In the genomic region with DNA sequence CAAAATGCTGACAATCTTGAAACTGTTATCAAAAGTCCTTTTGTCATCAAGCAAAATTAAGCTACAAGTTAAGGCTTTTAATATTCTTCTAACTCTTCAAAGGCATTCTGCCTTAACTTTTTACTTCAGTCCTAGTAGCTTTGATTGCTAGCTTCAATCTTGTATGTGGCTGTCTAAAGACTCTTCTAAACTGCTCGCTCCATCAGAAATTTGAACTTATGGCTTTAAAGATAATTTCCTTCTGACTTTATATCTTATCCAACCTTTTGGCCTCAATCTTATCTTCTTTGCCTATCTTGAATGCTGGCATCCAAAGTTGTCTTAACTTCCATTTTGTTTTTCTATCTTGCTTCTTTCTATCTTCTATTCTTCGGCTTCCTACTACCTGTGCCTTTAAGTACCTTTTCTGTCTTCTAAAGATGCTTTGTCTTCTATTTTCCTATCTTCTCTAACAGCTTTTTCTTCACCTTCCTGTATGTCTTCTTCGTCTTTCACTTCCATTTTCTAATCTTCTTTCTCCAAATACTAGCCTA, we compare ENCODE assay signal across 8 mouse cellular contexts. TPM values are rescaled to one million over a fixed set of nuclear protein-coding genes. Genes with fewer than 3 reads are reported as not detected.
DNase-seq lines count a peak whose midpoint lies in the region; ATAC-seq and TF ChIP-seq lines count a peak whose summit lies in the region.

No protein-coding gene starts in this region.

- no peak for TF ChIP-seq CTCF in midbrain, postnatal 0 days (IDR thresholded peaks at IDR 0.05)

- no peaks in the 10 kb centered on the region for H3K27me3 ChIP-seq in kidney, embryonic 15.5 days
- no peaks in the 10 kb centered on the region for H3K27me3 ChIP-seq in hindbrain, embryonic 14.5 days (ENCODE audit: control insufficient read depth, insufficient read depth, low read length)
- no peaks in the 10 kb centered on the region for H3K27me3 ChIP-seq in midbrain, postnatal 0 days (ENCODE audit: insufficient read depth, low read length)

- peak overlapping the region; percentile 77 for H3K4me2 ChIP-seq in kidney, embryonic 15.5 days
- peak overlapping the region; percentile 66 for H3K4me2 ChIP-seq in hindbrain, embryonic 14.5 days (replicated peaks)
- peak overlapping the region; percentile 64 for H3K4me2 ChIP-seq in midbrain, postnatal 0 days (ENCODE audit: low read depth, low read length, poor library complexity, severe bottlenecking)

- peak overlapping the region; percentile 98 for H3K27ac ChIP-seq in kidney, embryonic 15.5 days
- H3K27ac ChIP-seq in hindbrain, embryonic 14.5 days: peak overlapping the region; percentile 100
- H3K27ac ChIP-seq in midbrain, postnatal 0 days (ENCODE audit: low read depth, low read length): peak overlapping the region; percentile 100

- WGBS in kidney, embryonic 15.5 days: 2% methylated on average over 3 of the region's 3 CpGs
- WGBS in hindbrain, embryonic 14.5 days: 7% methylated on average over 3 of the region's 3 CpGs
- WGBS in midbrain, postnatal 0 days: 3% methylated on average over 3 of the region's 3 CpGs

- H3K9ac ChIP-seq in kidney, embryonic 15.5 days: peak overlapping the region; percentile 92
- H3K9ac ChIP-seq in hindbrain, embryonic 14.5 days: peak overlapping the region; percentile 98
- H3K9ac ChIP-seq in midbrain, postnatal 0 days (replicated peaks; ENCODE audit: low read length, poor library complexity, severe bottlenecking): peak overlapping the region; percentile 91

- ATAC-seq in kidney, embryonic 15.5 days (replicated peaks; ENCODE audit: low FRiP score): no peak
- ATAC-seq in hindbrain, embryonic 14.5 days (ENCODE audit: low FRiP score): no peak
- no peak for ATAC-seq in midbrain, postnatal 0 days (ENCODE audit: low FRiP score)

- H3K4me1 ChIP-seq in kidney, embryonic 15.5 days: peaks cover 42% of the 10 kb centered on the region
- H3K4me1 ChIP-seq in hindbrain, embryonic 14.5 days (replicated peaks; ENCODE audit: control insufficient read depth, insufficient read depth, low read length): peaks cover 32% of the 10 kb centered on the region
- H3K4me1 ChIP-seq in midbrain, postnatal 0 days (ENCODE audit: insufficient read depth, low read length): peaks cover 6% of the 10 kb centered on the region; the same call in 1 of the 2 replicates

- no peaks in the 10 kb centered on the region for H3K9me3 ChIP-seq in kidney, embryonic 15.5 days (replicated peaks)
- H3K9me3 ChIP-seq in hindbrain, embryonic 14.5 days (ENCODE audit: control insufficient read depth, low read length): no peaks in the 10 kb centered on the region
- no peaks in the 10 kb centered on the region for H3K9me3 ChIP-seq in midbrain, postnatal 0 days (ENCODE audit: low read length)

- H3K36me3 ChIP-seq in kidney, embryonic 15.5 days: peaks cover 23% of the 10 kb centered on the region
- peaks cover 22% of the 10 kb centered on the region for H3K36me3 ChIP-seq in hindbrain, embryonic 14.5 days (replicated peaks; ENCODE audit: control insufficient read depth, insufficient read depth)
- H3K36me3 ChIP-seq in midbrain, postnatal 0 days (ENCODE audit: insufficient read depth, low read length): peaks cover 14% of the 10 kb centered on the region

- peak overlapping the region; percentile 70 for H3K4me3 ChIP-seq in kidney, embryonic 15.5 days (replicated peaks)
- H3K4me3 ChIP-seq in hindbrain, embryonic 14.5 days (replicated peaks; ENCODE audit: low read length): peak overlapping the region; percentile 95
- peak overlapping the region; percentile 89 for H3K4me3 ChIP-seq in midbrain, postnatal 0 days (ENCODE audit: low read depth, low read length)

- DNase-seq in kidney, postnatal 36 days: no peak
- peak; percentile 63 for DNase-seq in adipocyte (ENCODE audit: low spot score)
- peak; percentile 46 for DNase-seq in hindbrain, embryonic 14.5 days (ENCODE audit: low spot score)
- no peak for DNase-seq in midbrain, postnatal 0 days (ENCODE audit: low spot score)
- DNase-seq in layer of hippocampus, postnatal 14 days (ENCODE audit: low spot score in 2 of 2): no peak
- no peak for DNase-seq in left cerebral cortex, adult 8-10 months (ENCODE audit: low spot score in 2 of 2)
- DNase-seq in cerebellum, adult 11-12 months: no peak

RNA-seq across cellular contexts. Expression of a gene that starts 30.3 kb away (rescaled TPM):
- polyA plus RNA-seq in kidney, embryonic 15.5 days (2015; fragmentation: Nextera tagmentation; extraction: Ambion mirVana): 69.6 and 76.0 TPM in 2 replicates
- polyA plus RNA-seq in hindbrain, embryonic 14.5 days (2014; fragmentation: Nextera tagmentation; extraction: Ambion mirVana): 73.5 and 76.7 TPM in 2 replicates
- total RNA-seq in midbrain, postnatal 0 days (2014; rRNA removed): 95.2 and 108 TPM in 2 replicates
- polyA plus RNA-seq in midbrain, postnatal 0 days (2015; fragmentation: Nextera tagmentation; extraction: Ambion mirVana): 84.2 and 85.8 TPM in 2 replicates
- 10 to 100 TPM; 73.6 to 75.1 TPM for total RNA-seq in layer of hippocampus, postnatal 14 days (2021)
- total RNA-seq in left cerebral cortex, adult 8-10 months (2022): 100 to 1,000 TPM in 1 of 4 experiments, 10 to 100 TPM in 3; 88.9 to 100 (median 94.9) TPM

Comparison
In these comparisons a context has a peak if more than half of its experiments do, and no peak if none do; other contexts are left out.
1. DNase-seq: peak in adipocyte (single experiment) and hindbrain, embryonic 14.5 days (single experiment); none in kidney, postnatal 36 days (0 of 2), midbrain, postnatal 0 days (single experiment), layer of hippocampus, postnatal 14 days (0 of 2), left cerebral cortex, adult 8-10 months (0 of 2) and cerebellum, adult 11-12 months (single experiment).
2. Peak in every context shown above with its lines, with median percentiles within 50 percentile points of each other: H3K27ac ChIP-seq, H3K4me2 ChIP-seq, H3K4me3 ChIP-seq and H3K9ac ChIP-seq.